Mouse (Mus musculus): ENCODE results near the gene Rftn1.

Gene Rftn1

GRCm38 (mm10) chr17:50021400-50021799 lies 169.1 kb downstream of the Rftn1 start:
- DNase-seq (ENCODE audit: low spot score): no peak

- DNase-seq (ENCODE audit: low spot score): peak; percentile 16
Observed at GRCm38 (mm10) chr17:50020211-50021001, 170.1 kb downstream of the Rftn1 start.

- DNase-seq (ENCODE audit: low spot score): no peak
Observed at GRCm38 (mm10) chr17:50019819-50020210, 170.7 kb downstream of the Rftn1 start.

GRCm38 (mm10) chr17:50019090-50019489 lies 171.4 kb downstream of the Rftn1 start:
- no peak for DNase-seq (ENCODE audit: low spot score)

- DNase-seq (ENCODE audit: low spot score): no peak
Observed at GRCm38 (mm10) chr17:50014708-50015107, 175.8 kb downstream of the Rftn1 start.

GRCm38 (mm10) chr17:50013848-50014247 lies 176.6 kb downstream of the Rftn1 start:
- DNase-seq (ENCODE audit: low spot score): no peak

GRCm38 (mm10) chr17:50010096-50010495 lies 180.4 kb downstream of the Rftn1 start:
- no peak for DNase-seq (ENCODE audit: low spot score)

GRCm38 (mm10) chr17:50006721-50007351 lies 183.6 kb downstream of the Rftn1 start:
- DNase-seq (ENCODE audit: low spot score): no peak

- no peak for DNase-seq (ENCODE audit: low spot score)
Observed at GRCm38 (mm10) chr17:50006338-50006720, 184.1 kb downstream of the Rftn1 start.

- DNase-seq (ENCODE audit: low spot score): no peak
Observed at GRCm38 (mm10) chr17:50003156-50003555, 187.3 kb downstream of the Rftn1 start.

GRCm38 (mm10) chr17:50002171-50002570 lies 188.3 kb downstream of the Rftn1 start:
- DNase-seq (ENCODE audit: low spot score): no peak

GRCm38 (mm10) chr17:50001754-50002153 lies 188.7 kb downstream of the Rftn1 start:
- no peak for DNase-seq (ENCODE audit: low spot score)

GRCm38 (mm10) chr17:50000580-50000979 lies 189.9 kb downstream of the Rftn1 start:
- no peak for DNase-seq (ENCODE audit: low spot score)

GRCm38 (mm10) chr17:49996626-49997152 lies 193.8 kb downstream of the Rftn1 start:
- DNase-seq (ENCODE audit: low spot score): no peak

GRCm38 (mm10) chr17:49996097-49996496 lies 194.4 kb downstream of the Rftn1 start:
- DNase-seq (ENCODE audit: low spot score): no peak

GRCm38 (mm10) chr17:49995226-49995625 lies 195.2 kb downstream of the Rftn1 start:
- no peak for DNase-seq (ENCODE audit: low spot score)

GRCm38 (mm10) chr17:49993631-49994030 lies 196.8 kb downstream of the Rftn1 start:
- DNase-seq (ENCODE audit: low spot score): no peak

GRCm38 (mm10) chr17:49992625-49993603 lies 197.6 kb downstream of the Rftn1 start:
- DNase-seq (ENCODE audit: low spot score): no peak

- DNase-seq (ENCODE audit: low spot score): no peak
Observed at GRCm38 (mm10) chr17:49989583-49989982, 200.9 kb downstream of the Rftn1 start.

- no peak for DNase-seq (ENCODE audit: low spot score)
Observed at GRCm38 (mm10) chr17:49987095-49987494, 203.4 kb downstream of the Rftn1 start.

- no peak for DNase-seq (ENCODE audit: low spot score)
Observed at GRCm38 (mm10) chr17:49983478-49983877, 207.0 kb downstream of the Rftn1 start.
